Mouse (Mus musculus) liver, embryonic 14.5 days (tissue): ENCODE data around the gene Spdye4b.

Experiments
- CTCF ChIP-seq: IDR thresholded peaks from 2 replicates; pipeline ENCODE4 v1.5.1; 2016; ENCODE audit warnings: antibody characterized with exemption, low read depth, control low read depth
- EP300 ChIP-seq: IDR thresholded peaks from 2 replicates; pipeline ENCODE4 v1.6.1; 2016; ENCODE audit warnings: antibody characterized with exemption, low read depth

GRCm38 (mm10) chr5:143153756-143154155 lies 27.1 kb upstream of the Spdye4b start:
- TF ChIP-seq CTCF (no peak), EP300 (no peak)
